Mouse (Mus musculus) spleen, postnatal 14 days (tissue): Measurements from ENCODE around the gene Gm49027.
A peak's percentile ranks its signal among the peaks of the same experiment; 100 is the strongest.
"Not testable (repeated sequence)": the region's sequence is repeated elsewhere in the genome, so short reads cannot be mapped to it uniquely, and the experiment has no call there.

Source experiments
- DNase-seq, 2 experiments: peaks; one replicate each; pipeline ENCODE4 v3.0.0; 2021 to 2022; ENCODE audit warnings: low spot score in 2 of 2

Gm49027 gene

GRCm38 (mm10) chr5:123525281-123525680, at the start of gene Gm49027:
Gene Gm49027 (minus strand): TSS chr5:123525488.
- DNase-seq: no peak

- DNase-seq: no peak
These were observed 48.1 kb upstream of the Gm49027 start for GRCm38 (mm10) chr5:123573362-123573761.

GRCm38 (mm10) chr5:123572357-123573186, 47.3 kb upstream of the Gm49027 start, which contains the start of gene Vps33a:
Gene Vps33a (minus strand): TSS chr5:123573038.
- DNase-seq: peak; percentile 92 to 98

DNA sequence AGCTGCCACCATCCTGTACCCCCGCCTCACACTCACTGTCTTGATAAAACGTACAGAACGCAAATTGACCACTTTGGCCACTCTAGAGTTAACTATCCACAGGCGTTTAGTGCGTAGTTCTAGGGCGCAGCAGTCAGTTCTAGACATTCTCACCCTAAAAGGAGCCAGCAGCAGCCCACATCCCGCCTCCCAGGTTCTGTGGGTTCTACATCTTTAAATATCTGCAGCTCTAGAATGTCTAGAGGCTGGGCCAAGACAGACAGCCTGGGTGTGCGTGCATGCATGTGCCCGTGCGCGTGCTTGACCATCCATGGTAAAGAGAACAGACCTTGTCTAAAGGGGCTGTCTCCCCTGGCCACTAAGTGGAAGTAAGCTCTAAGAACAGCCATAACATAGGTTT, 35.8 kb upstream of the Gm49027 start:
- no peak for DNase-seq

DNA sequence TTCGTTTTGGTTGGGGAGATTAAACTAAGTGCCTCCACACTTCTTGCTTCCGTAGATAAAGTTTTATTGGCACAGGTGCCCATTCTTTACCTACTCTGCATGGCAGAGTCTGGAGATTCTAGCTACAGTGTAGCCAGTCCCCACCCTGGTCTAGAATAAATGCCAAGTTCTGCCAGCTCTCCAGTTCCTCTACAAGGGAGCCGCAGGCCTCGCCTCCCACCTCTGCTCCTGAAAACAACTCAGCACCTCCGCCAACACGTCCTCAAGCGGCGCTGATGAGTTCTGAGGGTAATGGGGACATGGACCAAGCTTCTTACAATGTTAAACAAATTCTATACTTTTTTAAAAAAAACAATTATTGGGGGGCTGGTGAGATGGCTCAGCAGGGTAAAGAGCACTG, 34.3 kb upstream of the Gm49027 start:
- no peak for DNase-seq

DNA sequence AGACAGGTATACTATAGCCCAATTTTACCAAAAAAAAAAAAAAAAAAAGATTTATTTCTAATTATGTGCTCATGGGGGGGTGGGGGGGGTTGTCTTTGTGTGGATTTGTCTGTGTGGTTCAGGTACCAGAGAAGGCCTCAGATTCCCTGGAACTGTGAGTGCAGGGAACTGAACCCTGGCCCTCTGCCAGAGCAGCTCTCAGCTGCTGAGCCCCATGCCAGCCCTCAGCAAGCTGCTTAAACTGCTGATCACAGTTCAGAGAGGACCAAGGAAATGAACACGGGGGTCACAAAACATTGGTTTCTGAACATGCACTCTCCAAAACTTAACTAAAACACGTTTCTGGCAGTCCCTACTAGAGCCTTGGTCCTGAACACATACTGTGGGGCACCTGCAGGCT, 31.2 kb upstream of the Gm49027 start:
- DNase-seq: no peak

GRCm38 (mm10) chr5:123555693-123556092, 30.4 kb upstream of the Gm49027 start:
- DNase-seq: no peak

DNA sequence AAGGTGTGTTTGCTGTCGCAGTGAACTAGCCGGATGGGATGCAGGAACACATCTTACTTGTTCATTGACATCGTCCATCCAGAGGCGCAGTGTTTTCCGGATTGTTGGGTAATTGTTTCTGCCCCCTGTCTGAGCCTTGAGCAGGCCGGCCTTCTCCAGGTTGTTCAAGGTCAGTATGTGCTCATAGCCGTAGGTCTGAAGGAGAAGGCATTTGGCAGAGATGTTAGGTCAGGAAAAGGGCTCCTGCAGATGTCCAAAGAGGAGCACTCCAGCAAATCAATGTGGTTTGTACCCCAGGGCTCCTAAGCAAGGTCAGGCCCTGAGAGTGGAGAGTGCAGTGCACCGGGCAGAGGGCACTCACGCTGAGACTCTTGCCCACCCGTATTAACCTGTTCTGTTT, 8.5 kb upstream of the Gm49027 start:
- no peak for DNase-seq

DNA sequence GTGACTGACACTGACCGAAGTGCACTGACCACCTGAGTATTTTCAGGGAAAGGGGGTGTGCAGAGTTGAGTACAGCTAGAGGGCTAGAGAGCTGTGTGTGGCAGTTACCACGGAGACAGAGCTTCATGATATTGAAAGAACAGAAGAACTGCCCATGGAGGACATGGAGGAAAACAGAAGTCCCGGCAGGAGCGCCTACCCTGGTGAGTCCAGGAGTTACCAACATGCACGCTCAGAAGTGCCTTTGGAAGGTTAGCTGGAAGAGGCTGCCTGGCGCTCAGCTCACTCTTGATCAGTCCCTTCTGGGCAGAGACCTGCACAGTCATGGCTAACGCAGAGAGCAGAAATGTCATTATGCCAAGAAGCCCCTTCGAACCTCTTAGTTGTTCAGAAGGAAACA, 4.8 kb upstream of the Gm49027 start:
- DNase-seq: no peak

GRCm38 (mm10) chr5:123528641-123529040, 3.4 kb upstream of the Gm49027 start:
- DNase-seq: no peak

DNA sequence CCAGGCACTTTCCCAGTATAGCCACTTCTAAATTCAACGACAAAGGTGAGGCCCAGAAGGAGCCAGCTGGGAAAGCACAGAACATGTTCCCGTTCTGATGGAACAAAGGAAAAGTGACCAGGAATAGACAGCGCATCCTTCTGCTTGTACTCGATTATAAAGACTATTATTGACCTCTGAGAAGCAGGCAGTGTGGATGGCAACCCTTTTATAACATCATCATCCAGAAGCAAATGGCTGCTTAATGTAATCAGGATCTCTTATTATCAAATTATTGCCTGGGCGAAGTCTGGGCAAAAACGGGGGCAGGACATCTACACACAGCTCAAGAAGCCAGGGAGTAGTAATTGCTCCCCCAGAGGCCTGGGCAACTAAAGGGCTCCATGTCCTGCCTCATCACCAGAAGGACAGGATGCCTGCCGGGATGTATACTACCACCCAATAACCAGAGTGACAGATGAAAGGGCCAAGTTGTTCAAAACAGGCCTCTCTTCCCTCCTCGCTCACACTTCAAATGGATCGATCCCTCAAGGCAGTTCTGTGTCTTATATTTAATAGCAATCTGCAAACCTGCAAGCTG, 718 bp upstream of the Gm49027 start:
- DNase-seq: no peak

DNA sequence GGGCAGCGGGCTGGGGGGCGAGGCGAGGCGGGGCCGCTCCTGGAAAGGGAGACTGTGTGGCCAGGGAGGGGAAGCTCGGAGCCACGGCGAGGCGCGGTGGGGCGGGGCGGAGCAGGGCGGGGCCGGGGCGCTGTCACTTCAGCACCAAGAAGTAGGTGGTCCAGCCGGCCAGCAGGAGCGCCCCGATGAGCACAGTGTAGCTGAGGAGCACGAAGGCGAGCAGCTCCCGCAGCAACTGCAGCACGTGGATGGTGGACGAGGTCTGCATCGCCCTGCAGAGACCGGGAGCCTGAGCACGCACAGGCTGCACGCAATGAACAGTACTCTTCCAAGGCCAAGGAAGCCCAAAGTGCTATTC, 916 bp downstream of the Gm49027 start:
- DNase-seq: no peak

- peak; percentile 97 for DNase-seq
These were observed 1.4 kb downstream of the Gm49027 start, which contains the start of gene Diablo for GRCm38 (mm10) chr5:123523692-123524392. Gene Diablo (minus strand): TSS chr5:123524176.

DNA sequence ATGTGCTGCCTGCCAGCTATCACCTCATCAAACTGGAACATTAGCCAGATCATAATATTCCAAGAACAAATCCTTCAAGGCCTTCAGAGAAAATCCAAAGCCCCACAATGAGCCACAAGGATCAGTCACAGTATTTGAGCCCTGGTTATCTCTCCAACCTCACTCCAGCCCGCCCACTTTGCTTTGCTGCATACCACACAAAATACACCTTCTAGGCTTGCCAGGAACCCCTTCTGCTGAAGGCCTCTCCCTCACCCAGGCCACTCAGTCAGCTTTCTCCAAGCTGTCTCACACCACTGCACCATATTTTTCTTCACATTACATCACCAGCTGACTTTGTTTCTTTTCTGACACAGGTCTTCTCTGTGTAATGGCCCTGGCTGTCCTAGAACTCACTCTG, 3.1 kb downstream of the Gm49027 start:
- DNase-seq: no peak

- DNase-seq: no peak
These were observed 3.7 kb downstream of the Gm49027 start for GRCm38 (mm10) chr5:123521621-123522020.

DNA sequence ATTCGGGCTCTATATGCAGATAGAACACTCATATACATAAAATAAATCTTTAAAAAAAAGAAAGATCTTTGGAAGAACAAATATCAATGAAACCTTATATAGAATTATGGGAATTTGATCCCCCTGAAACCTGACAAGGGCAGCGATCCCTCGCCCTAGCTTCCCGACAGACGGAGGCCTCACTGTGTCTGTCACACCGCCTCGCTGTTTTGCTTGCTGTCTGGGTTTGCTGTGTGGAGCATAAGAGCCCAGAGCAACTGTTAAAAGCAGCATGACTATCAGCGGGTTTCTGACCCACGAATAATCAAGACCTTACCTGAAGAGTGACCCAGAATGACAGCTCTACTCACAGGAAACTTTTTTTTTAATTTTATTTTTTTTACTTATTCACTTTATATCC, 4.6 kb downstream of the Gm49027 start:
- DNase-seq: no peak

DNA sequence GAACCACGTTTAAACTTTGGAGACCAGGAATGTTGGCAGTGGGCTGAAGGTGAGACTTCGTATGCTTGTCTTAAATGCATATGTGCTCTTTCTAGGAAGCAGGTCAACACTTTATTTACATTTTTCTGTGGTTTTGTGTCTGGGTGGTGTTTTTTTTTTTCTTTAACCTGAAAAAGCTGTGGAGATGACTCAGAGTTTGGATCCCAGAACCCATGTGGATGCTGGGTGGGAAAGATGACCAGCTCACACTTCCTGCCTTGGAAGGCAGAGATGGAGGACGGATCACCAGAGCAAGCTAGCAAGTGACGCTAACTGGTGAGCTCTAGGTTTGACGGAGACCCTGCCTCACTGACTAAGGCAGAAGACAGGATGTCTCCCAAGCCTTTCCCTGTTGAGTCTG, 10.4 kb downstream of the Gm49027 start:
- DNase-seq: no peak

GRCm38 (mm10) chr5:123512102-123512501, 13.2 kb downstream of the Gm49027 start:
- DNase-seq: no peak

DNA sequence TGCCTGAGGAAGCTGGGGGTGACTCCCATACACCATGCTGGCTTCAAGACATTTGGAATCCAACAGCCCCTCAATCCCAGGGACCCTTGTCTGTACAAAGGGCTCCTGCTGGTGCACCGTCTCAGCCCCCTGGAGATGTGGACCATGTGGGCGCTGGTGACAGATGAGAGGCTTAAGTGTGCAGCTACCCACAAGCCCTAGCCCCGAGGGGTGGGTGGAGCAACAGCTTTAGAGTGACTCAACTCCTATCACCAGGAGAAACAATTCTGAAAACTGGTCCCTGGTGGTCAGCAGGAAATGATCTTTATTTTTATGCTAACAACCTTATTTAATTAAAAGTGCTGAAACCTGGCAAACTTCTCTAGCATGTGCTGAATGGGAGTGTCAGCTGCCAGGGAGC, 13.9 kb downstream of the Gm49027 start:
- DNase-seq: not testable (repeated sequence)

GRCm38 (mm10) chr5:123510160-123510559, 15.1 kb downstream of the Gm49027 start, which contains the start of gene B3gnt4:
Gene B3gnt4 (plus strand): TSS chr5:123510460.
- DNase-seq: no peak

DNA sequence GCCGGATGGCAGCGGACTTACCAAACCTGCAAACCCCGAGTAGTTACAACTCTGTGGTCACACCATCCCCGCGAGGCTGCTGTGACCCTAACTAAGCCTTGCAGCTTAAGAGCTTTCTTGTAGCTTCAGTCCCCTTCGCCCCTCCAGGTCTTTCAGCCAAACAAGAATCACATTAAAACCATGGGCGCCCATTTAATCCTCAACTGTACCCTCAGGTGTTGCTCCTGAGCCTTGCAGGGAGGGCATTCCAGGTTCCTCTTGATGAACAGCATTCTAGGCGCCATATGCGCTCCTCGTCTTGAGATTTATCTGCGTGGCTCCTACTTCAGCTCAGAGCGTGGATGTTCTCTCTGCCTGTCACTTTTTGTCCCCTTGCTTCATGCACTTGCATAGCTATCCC, 16.4 kb downstream of the Gm49027 start:
- no peak for DNase-seq

- DNase-seq: peak; percentile 45 to 57
These were observed 17.2 kb downstream of the Gm49027 start for GRCm38 (mm10) chr5:123507936-123508723.
